Mouse (Mus musculus) E14TG2a.4 (cell line): ENCODE measurements around the gene Hoxa7.

Experiments
- H3K27me3 ChIP-seq: 2 replicates; pipeline ENCODE4 v1.6.1; 2014; ENCODE audit warnings: low read length, control low read depth; ENCODE audit not compliant: insufficient read depth
- H3K36me3 ChIP-seq: 2 replicates; pipeline ENCODE4 v1.6.1; 2014; ENCODE audit warnings: low read length, control low read depth; ENCODE audit not compliant: insufficient read depth
- H3K4me1 ChIP-seq: replicated peaks from 2 replicates; pipeline ENCODE4 v1.6.1; 2014; ENCODE audit warnings: low read depth, low read length, control low read depth
- H3K4me3 ChIP-seq: replicated peaks from 2 replicates; pipeline ENCODE4 v1.5.1; 2014; ENCODE audit warnings: mild to moderate bottlenecking, low read length
- H3K9me3 ChIP-seq: 2 replicates; pipeline ENCODE4 v1.6.1; 2014; ENCODE audit warnings: low read length, control low read depth
- CTCF ChIP-seq: conservative IDR thresholded peaks from 2 replicates; pipeline ENCODE4 v1.5.1; 2014; ENCODE audit warnings: low read length
- NANOG ChIP-seq: IDR thresholded peaks from 2 replicates; pipeline ENCODE4 v1.6.1; 2014; ENCODE audit warnings: borderline replicate concordance, low read length, mixed read lengths
- POU5F1 ChIP-seq: IDR thresholded peaks from 2 replicates; pipeline ENCODE4 v1.6.1; 2014; ENCODE audit warnings: low read length, borderline replicate concordance

Gene Hoxa7

DNA sequence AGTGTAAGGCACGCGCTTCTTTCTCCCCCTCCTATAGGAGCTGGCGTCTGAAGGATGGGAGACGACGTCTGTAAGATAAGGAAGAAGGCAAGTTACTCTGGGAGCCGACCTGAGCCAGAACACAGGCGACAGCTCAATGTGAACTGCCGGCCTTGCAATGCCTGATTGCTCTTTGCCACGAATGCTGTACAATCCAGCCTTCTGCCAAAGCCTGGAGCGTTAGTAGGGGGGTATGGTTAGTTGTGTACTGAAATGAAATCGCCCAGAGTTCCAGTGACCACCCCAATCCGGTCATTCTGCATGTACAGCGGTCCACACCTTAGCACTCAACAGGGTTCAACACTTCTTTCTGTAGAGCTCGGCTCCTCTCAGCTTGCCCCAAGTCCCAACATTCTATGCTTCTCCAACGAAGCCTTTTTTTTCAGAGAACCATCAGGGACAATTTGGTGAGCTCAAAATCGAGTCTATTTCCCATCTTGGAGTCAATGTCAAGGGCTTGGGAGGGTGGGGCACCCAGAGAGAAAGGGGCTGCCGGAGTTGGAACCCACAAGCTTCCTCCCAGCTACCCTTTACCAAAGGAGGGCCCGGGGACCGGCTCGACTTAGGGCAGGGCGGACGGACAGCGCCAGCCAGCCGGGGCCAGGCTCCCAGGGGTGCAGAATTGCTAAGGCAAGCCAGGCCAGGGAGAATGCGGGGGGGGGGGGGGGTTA lies 37.6 kb upstream of the Hoxa7 start:
- H3K9me3 ChIP-seq, result no peaks in the 10 kb centered on the region
- TF ChIP-seq NANOG, result no peak
- no peak for TF ChIP-seq POU5F1
- no peak for TF ChIP-seq CTCF
- peaks cover 84% of the 10 kb centered on the region for H3K27me3 ChIP-seq
- 0 out of 2 replicates have a peak overlapping the region, but pooled peaks have one; percentile 72 for H3K4me3 ChIP-seq
- H3K36me3 ChIP-seq, result no peaks in the 10 kb centered on the region
- peaks cover 26% of the 10 kb centered on the region for H3K4me1 ChIP-seq

DNA sequence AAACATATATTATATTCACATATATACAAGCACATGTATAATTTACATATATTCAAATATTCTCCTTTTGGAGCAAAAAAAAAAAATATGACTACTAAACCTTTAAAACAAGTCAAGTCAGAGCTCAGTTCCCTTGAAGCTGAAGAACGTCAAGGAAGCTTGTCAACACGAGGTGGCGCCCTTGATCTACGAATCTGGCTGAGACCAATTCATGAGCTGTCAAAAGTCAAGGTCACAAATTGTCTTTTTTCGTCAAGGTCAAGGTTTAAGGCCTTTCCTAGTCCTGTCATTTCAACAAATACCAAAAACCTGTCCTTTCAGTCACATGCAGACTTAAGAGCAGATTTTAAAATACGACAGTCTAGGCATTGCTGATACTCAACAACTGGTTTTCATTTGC lies 35.3 kb upstream of the Hoxa7 start:
- peaks cover 37% of the 10 kb centered on the region for H3K4me1 ChIP-seq
- no peaks in the 10 kb centered on the region for H3K9me3 ChIP-seq
- H3K27me3 ChIP-seq, result peaks cover 84% of the 10 kb centered on the region
- no peak overlapping the region for H3K4me3 ChIP-seq
- TF ChIP-seq CTCF, result peak; percentile 34
- no peak for TF ChIP-seq POU5F1
- 0 out of 2 replicates have a peak, but pooled peaks have one; percentile 19 for TF ChIP-seq NANOG
- H3K36me3 ChIP-seq, result no peaks in the 10 kb centered on the region

DNA sequence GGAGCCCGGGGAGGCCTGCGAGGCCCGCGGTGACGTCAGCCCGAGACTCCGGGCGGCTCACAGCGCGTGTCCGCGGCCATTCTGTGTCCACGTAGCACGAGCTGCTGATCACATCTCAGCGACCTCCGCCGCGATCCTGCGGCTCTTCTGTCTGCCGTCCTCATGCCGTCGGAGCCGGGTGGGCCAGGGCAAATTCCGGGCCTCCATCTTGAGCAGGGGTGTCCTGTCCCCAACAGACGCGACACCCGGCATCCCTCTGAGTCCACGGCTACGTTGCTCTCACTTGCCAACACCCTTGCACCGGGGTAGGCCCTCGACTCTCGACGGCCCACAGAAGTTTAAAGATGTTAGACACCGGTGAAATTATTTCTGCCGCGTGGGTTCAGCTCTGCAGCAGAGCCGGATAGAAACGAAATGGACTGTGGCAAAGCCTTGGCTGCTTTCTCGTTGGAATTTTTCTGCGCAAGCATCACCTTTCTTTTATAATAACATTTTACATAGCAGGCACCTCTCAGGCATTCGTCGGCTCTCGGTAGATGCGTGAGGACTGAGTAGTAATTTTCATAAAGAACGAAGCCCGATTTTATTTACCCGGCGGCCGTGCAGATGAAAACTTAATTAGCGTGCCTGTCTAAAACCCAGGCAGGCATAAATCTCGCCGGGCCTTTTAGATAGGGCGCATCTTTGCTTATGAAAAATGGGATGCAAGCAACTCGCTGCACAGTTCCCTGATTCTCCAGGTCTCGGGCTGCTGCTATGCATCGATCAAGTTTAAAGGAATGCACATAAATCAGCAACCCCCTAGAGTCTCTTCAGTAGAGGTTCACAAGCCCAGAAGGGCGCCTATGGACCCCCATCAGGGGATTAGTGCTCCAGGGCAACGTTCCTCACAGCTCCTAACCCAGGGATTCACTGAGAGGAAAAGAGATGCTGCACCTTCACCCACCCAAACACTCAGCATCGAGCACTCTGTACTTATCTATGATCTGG lies 32.2 kb upstream of the Hoxa7 start:
- no peak for TF ChIP-seq CTCF
- TF ChIP-seq NANOG, result no peak
- no peak for TF ChIP-seq POU5F1
- Histone ChIP-seq H3K4me1 (peaks cover 37% of the 10 kb centered on the region), H3K4me3 (peak overlapping the region; percentile 46)

GRCm38 (mm10) chr6:52252775-52253376 lies 31.2 kb upstream of the Hoxa7 start:
- Histone ChIP-seq H3K9me3 (no peaks in the 10 kb centered on the region; the same call in 1 of the 2 replicates), H3K36me3 (no peaks in the 10 kb centered on the region), H3K27me3 (peaks cover 91% of the 10 kb centered on the region), H3K4me3 (peak overlapping the region; percentile 46), H3K4me1 (peaks cover 46% of the 10 kb centered on the region)
- TF ChIP-seq POU5F1 (no peak), CTCF (no peak), NANOG (no peak)

More for the DNA sequence above, 32.2 kb upstream of the Hoxa7 start:
- H3K36me3 ChIP-seq, result no peaks in the 10 kb centered on the region
- no peaks in the 10 kb centered on the region; the same call in 1 of the 2 replicates for H3K9me3 ChIP-seq
- H3K27me3 ChIP-seq, result peaks cover 91% of the 10 kb centered on the region

DNA sequence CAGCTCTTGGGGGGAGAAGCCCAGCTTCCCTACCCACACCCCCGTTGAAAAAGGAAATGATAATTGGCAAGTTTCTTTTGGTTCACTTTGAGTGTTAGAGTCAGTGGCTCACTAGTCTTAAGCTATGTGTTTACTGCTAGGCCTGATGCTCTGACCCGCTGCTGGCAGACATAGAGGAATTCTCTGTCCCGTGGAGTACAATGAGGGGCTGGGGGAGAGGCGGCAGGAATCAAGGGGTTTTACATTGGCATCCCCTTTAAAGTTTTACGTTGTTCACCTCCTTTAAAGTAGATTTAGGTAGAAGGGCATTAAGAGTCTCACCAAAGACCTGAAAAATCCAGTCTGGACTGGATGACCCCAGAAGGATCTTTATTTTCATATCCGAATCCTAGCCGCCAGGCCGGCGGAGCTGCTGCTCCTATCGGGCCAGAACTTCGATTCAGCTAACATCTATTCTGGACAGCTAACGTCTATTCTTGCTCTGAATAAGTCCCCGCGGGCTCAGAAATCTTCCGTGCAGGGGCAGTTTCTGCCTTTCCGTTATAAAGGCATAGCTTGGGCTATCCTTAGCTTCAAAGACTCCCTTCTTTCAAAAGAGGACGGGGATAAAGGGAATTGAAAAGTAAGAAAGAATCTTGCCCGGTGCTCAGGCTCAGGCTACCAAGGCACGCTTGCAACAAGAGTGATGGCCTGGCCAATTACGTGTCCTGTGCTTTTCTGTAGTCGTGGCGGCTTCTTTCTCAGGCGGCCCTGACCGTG lies 30.5 kb upstream of the Hoxa7 start:
- H3K4me1 ChIP-seq, result peaks cover 49% of the 10 kb centered on the region
- peaks cover 92% of the 10 kb centered on the region for H3K27me3 ChIP-seq
- H3K9me3 ChIP-seq, result no peaks in the 10 kb centered on the region; the same call in 1 of the 2 replicates
- H3K36me3 ChIP-seq, result no peaks in the 10 kb centered on the region
- H3K4me3 ChIP-seq, result peak overlapping the region; percentile 46; the same call in 1 of the 2 replicates
- no peak for TF ChIP-seq CTCF

DNA sequence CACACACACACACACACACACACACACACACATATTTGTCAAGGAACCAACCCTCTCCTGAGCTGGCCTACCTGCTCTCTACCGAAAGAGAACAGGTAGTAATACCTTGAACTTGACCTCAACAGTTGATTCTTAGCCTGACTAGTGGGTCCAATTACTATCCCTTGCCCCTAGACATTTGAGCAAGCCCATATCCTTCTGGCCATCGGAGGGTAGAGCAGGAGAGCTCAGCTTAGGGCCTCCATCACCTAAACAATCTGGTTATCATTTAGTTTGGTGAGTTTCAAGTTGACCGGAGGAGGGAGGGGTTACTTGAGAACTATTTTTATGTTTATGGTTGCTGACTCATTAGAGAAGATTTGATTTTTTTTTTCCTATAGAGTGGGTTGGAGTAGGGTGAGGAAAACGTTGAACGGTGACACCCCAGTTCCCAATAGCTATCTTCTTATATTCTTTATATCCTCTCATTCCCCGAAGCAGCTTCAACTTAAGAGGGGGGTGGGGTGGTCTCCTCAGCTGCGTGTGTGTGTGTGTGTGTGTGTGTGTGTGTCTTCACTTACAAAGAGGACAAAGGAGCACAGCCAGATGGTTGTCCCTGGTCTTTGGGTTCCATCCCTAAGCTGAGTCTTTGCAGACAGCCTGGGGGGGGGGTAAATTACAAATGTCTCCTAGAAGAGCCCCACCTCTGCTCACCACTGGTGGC lies 29.7 kb upstream of the Hoxa7 start:
- Histone ChIP-seq H3K4me1 (peaks cover 54% of the 10 kb centered on the region), H3K9me3 (no peaks in the 10 kb centered on the region; the same call in 1 of the 2 replicates), H3K36me3 (no peaks in the 10 kb centered on the region), H3K27me3 (peaks cover 94% of the 10 kb centered on the region), H3K4me3 (no peak overlapping the region)
- TF ChIP-seq CTCF (no peak), POU5F1 (no peak), NANOG (no peak)

- TF ChIP-seq NANOG, result no peak
- TF ChIP-seq CTCF, result no peak
- no peak for TF ChIP-seq POU5F1
- Histone ChIP-seq H3K4me3 (peak overlapping the region; percentile 43; the same call in 1 of the 2 replicates), H3K27me3 (peaks cover 98% of the 10 kb centered on the region), H3K4me1 (peaks cover 67% of the 10 kb centered on the region), H3K36me3 (no peaks in the 10 kb centered on the region), H3K9me3 (no peaks in the 10 kb centered on the region; the same call in 1 of the 2 replicates)
Observed at GRCm38 (mm10) chr6:52249826-52250225, 28.2 kb upstream of the Hoxa7 start.
